Mouse (Mus musculus): ENCODE data around the gene Pih1d2.

- TF ChIP-seq POLR2A (IDR thresholded peaks at IDR 0.05; ENCODE audit: insufficient read depth, low read depth, low read length), result no peak
- no peak for TF ChIP-seq CTCF (IDR thresholded peaks at IDR 0.05)
Measured at GRCm38 (mm10) chr9:50592955-50593354, 24.2 kb upstream of the Pih1d2 start.
